Mouse (Mus musculus): ENCODE data around the gene Pgf.
A peak's percentile ranks its signal among the peaks of the same experiment; 100 is the strongest.
"Not testable (repeated sequence)": the region's sequence is repeated elsewhere in the genome, so short reads cannot be mapped to it uniquely, and the experiment has no call there.

Gene Pgf

GRCm38 (mm10) chr12:85158801-85159200, 18.8 kb downstream of the Pgf start:
- DNase-seq (ENCODE audit: low read depth, low spot score) = no peak

DNA sequence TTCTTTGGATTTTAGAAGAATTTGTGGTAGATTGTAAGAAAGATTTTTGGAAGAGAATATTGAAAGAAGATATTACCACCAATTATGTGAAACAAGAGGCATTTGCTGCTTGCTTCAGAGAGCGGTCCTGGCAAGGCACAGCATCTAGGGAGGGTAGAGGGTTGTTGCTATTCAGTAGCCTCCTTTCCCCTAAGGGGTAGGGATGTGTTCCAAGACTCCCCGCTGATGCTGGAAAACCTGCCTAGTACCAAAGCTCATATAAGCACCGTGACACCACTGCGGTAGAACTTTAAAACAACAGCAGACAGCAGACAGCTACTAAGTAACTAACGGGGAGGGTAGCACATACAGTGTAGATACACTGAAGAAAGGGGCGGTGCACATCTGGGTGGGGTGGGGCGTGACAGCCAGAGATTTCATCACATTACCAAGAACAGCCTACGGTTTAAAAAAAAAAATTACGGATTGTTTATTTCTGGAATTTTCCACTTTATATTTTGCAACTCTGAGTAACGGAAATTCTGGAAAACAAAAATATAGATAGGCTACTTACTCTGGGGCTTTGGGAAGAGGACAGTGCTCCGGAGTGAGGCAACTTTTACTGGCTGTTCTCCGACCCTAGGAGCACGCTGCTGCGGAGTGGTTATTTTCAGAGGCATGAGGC, 19.7 kb downstream of the Pgf start:
- no peak for DNase-seq (ENCODE audit: low read depth, low spot score)

GRCm38 (mm10) chr12:85156324-85156723, 21.3 kb downstream of the Pgf start:
- no peak for DNase-seq (ENCODE audit: low read depth, low spot score)

- DNase-seq (ENCODE audit: low read depth, low spot score) = no peak
Measured at GRCm38 (mm10) chr12:85153011-85153410, 24.6 kb downstream of the Pgf start.

GRCm38 (mm10) chr12:85151002-85151774, 26.4 kb downstream of the Pgf start, which contains the start of gene Rps6kl1:
Gene Rps6kl1 (minus strand): TSS chr12:85151264.
- DNase-seq (ENCODE audit: low read depth, low spot score) = peak; percentile 72

GRCm38 (mm10) chr12:85150321-85151001, 27.1 kb downstream of the Pgf start:
- no peak for DNase-seq (ENCODE audit: low read depth, low spot score)

DNA sequence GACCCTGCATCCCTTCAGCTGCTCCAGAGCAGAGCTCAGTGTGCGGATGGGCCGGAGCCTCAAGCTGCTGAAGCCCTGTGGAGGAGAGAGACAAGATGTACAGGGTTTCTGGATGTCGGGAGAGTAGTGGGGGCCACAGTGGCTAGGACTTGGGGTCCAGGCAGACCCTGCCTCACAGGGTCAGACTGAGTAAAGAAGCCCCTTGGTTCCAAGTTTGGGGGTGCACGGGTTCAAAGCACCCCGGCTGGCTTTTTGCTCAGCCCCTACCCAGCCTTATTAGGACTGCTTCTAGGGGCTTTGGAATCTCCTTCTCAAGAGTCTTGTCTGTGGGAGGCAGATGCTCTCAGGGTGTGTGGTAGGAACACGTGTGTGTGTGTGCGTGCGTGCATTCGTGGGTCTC, 30.7 kb downstream of the Pgf start:
- no peak for DNase-seq (ENCODE audit: low read depth, low spot score)

- DNase-seq (ENCODE audit: low read depth, low spot score) = no peak
Measured at GRCm38 (mm10) chr12:85146355-85146754, 31.2 kb downstream of the Pgf start.

GRCm38 (mm10) chr12:85145630-85146029, 32.0 kb downstream of the Pgf start:
- DNase-seq (ENCODE audit: low read depth, low spot score) = no peak

DNA sequence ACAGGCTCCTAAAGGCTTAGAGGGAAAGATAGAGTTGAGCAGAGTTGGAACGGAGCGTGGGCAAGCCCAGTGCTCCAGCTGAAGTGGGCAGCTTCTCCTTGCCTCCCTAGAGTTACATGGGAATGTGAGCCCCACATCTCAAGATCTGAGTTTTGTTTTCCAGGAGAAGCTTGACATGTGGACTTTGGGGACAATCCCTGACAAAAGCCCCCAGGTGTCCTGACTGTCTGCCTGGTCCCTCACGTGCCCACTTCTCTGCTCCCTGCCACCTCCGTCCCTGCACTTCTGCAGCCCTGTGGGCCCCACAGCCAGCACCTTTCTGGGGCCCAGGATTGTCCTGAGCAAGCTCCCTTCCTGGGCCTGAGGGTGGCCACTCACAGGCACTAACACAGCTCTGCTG, 32.8 kb downstream of the Pgf start:
- no peak for DNase-seq (ENCODE audit: low read depth, low spot score)

GRCm38 (mm10) chr12:85144276-85144675, 33.3 kb downstream of the Pgf start:
- not testable (repeated sequence) for DNase-seq (ENCODE audit: low read depth, low spot score)

DNA sequence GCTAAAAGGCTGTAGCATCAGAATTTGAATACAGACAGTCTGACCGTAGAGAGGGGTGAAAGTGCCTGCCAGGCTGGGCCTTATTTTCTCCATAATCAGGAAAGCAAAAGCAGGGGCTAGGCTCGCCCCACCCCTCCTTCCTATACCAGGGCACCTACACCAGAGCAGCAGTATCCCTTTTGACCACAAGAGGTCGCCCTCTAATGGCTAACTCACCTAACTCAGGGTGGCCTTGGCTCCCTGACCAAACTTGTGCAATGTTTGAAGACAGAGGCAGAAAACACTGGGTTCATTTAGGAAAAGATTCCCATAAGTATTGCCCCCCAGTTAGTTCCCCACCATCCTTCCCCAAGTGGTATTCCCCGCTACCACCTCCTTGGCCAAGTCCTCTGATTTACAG, 34.8 kb downstream of the Pgf start:
- DNase-seq (ENCODE audit: low read depth, low spot score) = no peak

GRCm38 (mm10) chr12:85141096-85141495, 36.5 kb downstream of the Pgf start:
- DNase-seq (ENCODE audit: low read depth, low spot score) = no peak

DNA sequence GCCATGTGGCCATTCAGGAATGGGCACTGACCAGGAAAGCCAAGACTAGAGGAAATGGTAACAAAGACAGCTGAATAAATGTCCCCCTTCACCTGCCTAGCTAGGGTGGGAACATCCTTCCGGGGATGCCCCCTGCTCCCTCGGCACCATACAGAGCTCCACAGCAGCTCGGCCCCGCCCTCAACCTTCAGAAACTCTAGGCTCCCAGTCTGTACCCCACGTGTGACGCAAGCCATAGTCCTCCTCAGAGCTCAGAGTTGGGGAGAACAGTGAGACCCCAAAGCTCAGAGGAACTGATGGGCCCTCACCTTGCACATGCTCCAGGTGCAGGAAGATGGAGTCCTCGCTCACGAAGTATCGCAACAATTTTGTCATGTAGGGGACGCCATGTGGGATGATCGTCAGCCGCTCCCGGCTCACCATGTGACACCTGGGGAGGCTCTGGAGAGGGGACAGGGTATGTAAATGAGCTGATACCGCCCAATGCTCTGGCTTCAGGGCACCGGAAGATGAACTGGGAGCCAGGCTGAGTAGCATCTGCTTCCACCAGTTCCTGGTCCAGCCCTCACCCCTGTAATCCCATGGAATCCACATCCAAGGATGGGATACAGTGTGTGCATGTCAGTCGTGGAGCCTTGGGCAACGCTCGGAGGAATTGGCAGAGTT, 37.4 kb downstream of the Pgf start:
- no peak for DNase-seq (ENCODE audit: low read depth, low spot score)

DNA sequence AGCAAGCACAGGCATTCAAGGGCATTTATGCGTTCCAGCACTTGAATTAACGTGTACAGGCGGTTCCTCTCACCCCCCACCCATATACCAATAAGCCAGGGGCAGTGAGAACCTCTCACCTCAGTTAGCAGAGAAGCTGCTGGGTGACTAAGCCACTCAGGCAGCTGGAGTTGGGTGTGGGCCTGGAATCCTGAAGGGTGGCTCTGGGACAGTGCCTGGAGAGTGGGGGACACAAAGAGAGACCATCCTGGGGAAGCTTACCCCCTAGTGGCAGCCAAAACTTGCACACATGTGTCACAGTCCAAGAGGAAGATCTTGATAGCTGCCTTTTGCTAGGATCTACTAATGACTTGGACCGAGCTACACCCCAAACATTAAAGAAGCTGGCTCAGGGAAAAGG, 41.0 kb downstream of the Pgf start:
- DNase-seq (ENCODE audit: low read depth, low spot score) = no peak

- no peak for DNase-seq (ENCODE audit: low read depth, low spot score)
Measured at GRCm38 (mm10) chr12:85135513-85136470, 41.8 kb downstream of the Pgf start.

GRCm38 (mm10) chr12:85134043-85134794, 43.4 kb downstream of the Pgf start:
- DNase-seq (ENCODE audit: low read depth, low spot score) = no peak

- no peak for DNase-seq (ENCODE audit: low read depth, low spot score)
Measured at GRCm38 (mm10) chr12:85131361-85131760, 46.2 kb downstream of the Pgf start.

DNA sequence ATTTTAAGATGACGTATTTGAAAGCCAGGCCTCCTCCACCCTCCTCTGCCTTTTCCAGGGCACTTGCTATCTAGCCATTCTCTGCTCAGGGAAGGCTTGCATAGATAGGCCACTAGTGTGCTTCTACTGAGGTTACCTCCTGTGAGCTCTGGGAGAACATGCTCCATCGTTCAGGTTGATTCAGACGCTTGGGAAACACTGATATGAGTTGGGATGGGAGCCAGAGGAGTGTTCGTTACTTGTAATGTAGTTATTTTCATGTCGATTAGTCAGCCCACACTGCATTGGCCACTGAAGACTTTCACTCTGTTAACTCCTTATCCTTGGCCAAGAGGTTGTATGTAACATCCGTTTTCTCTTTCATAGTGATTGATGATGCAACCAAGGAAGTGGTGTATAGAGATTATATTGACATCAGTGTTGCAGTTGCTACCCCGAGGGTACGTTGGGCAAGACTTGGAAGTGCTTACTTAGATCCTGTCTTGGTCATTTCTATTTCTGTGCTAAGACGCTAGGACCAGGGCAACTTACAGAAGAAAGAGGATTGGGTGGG, 48.1 kb downstream of the Pgf start:
- no peak for DNase-seq (ENCODE audit: low read depth, low spot score)

All from brain, embryonic 18.5 days (tissue).